Mouse (Mus musculus) liver, postnatal 0 days (tissue): Measurements from ENCODE around the gene Entpd2.

Experiments used
- CTCF ChIP-seq: sonication (generic); IDR thresholded peaks from 2 replicates; pipeline ENCODE4 v1.5.1; 2016; ENCODE audit warnings: antibody characterized with exemption, low read depth
- EP300 ChIP-seq: IDR thresholded peaks from 2 replicates; pipeline ENCODE4 v1.6.1; 2016; ENCODE audit warnings: antibody characterized with exemption, low read depth, mild to moderate bottlenecking

DNA sequence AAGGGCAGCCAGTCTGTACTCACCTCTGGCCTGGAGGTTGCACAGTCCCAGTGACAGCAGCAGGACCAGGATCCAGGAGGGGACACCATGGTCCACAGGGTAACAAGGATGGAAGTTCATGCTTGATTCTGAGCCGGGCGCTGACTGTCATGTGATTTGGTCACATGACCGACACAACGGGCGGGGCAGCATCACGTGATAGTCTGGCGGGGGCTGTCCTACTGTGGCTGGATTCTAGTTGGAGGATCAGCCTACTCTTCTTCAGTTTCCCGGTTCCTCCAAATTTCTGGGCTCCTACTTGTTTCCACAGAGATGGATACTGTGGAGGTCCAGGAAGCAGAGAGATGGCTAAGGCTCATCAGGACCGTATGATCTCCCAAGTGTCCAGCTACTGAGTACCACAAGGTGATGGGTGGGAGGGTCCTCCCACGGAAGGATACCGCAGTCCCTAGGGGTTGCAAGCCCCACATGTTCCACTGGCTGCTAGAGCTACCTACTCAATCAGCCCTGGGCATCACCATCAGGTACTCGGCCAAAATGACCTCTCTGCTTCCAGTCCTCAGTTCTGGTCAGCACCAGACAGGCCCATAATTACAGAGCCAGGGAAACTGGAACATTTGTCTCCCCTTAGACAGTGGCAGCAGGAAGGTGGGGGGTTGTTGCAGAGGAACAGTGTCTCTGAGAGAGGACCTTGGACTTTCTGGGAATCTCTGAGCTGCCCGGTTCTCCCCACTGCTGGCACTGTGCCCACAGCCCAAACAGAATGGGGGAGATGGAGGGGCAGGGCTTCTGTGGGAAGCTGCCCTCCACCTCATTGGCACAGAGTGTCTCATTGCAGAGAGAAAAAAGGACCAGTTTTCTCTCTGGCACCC is 39.2 kb upstream of the Entpd2 start, which contains the start of gene Dpp7:
- TF ChIP-seq CTCF (no peak), EP300 (no peak)
